Mouse (Mus musculus): ENCODE results near the gene Syngr1. TPM values are rescaled to one million over a fixed set of nuclear protein-coding genes. Genes with fewer than 3 reads are reported as not detected.

The Syngr1 gene
- total RNA-seq, 2 experiments from 2014 or later = 46.1 to 46.4 TPM

GRCm38 (mm10) chr15:80058151-80058550, 33.0 kb upstream of the Syngr1 start:
- H3K4me3 ChIP-seq = no peak overlapping the region
- no peak for TF ChIP-seq CTCF (IDR thresholded peaks at IDR 0.05)
- intact Hi-C loops (cut with DNase I) = no loop called here
- DNase-seq = no peak
- no peak overlapping the region for H3K27ac ChIP-seq

GRCm38 (mm10) chr15:80059606-80060005, 31.5 kb upstream of the Syngr1 start:
- DNase-seq = peak; percentile 5
- Histone ChIP-seq H3K4me3 (no peak overlapping the region), H3K27ac (no peak overlapping the region)
- TF ChIP-seq CTCF (IDR thresholded peaks at IDR 0.05) = no peak
- intact Hi-C loops (cut with DNase I) = no loop called here

GRCm38 (mm10) chr15:80060356-80061070, 30.6 kb upstream of the Syngr1 start:
- no peak for DNase-seq
- TF ChIP-seq CTCF (IDR thresholded peaks at IDR 0.05) = no peak
- no peak overlapping the region for H3K4me3 ChIP-seq
- intact Hi-C loops (cut with DNase I) = no loop called here
- H3K27ac ChIP-seq = no peak overlapping the region

GRCm38 (mm10) chr15:80061071-80061550, 30.0 kb upstream of the Syngr1 start:
- TF ChIP-seq CTCF (IDR thresholded peaks at IDR 0.05) = no peak
- H3K4me3 ChIP-seq = no peak overlapping the region
- intact Hi-C loops (cut with DNase I) = no loop called here
- no peak overlapping the region for H3K27ac ChIP-seq
- DNase-seq = no peak

- H3K4me3 ChIP-seq = no peak overlapping the region
Observed at GRCm38 (mm10) chr15:80062339-80062738, 28.8 kb upstream of the Syngr1 start.

GRCm38 (mm10) chr15:80062821-80063220, 28.3 kb upstream of the Syngr1 start:
- Histone ChIP-seq H3K27ac (peak overlapping the region; percentile 25), H3K4me3 (no peak overlapping the region)
- intact Hi-C loops (cut with DNase I) = no loop called here
- DNase-seq = no peak
- no peak for TF ChIP-seq CTCF (IDR thresholded peaks at IDR 0.05)

More at GRCm38 (mm10) chr15:80062339-80062738, 28.8 kb upstream of the Syngr1 start:
- intact Hi-C loops (cut with DNase I) = no loop called here
- no peak for DNase-seq
- no peak for TF ChIP-seq CTCF (IDR thresholded peaks at IDR 0.05)
- peak overlapping the region; percentile 25; the same call in 1 of the 2 replicates for H3K27ac ChIP-seq

- DNase-seq = no peak
- H3K4me3 ChIP-seq = no peak overlapping the region
- no peak overlapping the region for H3K27ac ChIP-seq
- no peak for TF ChIP-seq CTCF (IDR thresholded peaks at IDR 0.05)
- intact Hi-C loops (cut with DNase I) = no loop called here
Observed at GRCm38 (mm10) chr15:80064965-80065364, 26.2 kb upstream of the Syngr1 start.

GRCm38 (mm10) chr15:80065414-80065813, 25.7 kb upstream of the Syngr1 start:
- peak; percentile 58 for DNase-seq
- Histone ChIP-seq H3K27ac (no peak overlapping the region), H3K4me3 (no peak overlapping the region)
- peak; percentile 69 for TF ChIP-seq CTCF (IDR thresholded peaks at IDR 0.05)
- intact Hi-C loops (cut with DNase I) = no loop called here

GRCm38 (mm10) chr15:80066538-80066937, 24.6 kb upstream of the Syngr1 start:
- intact Hi-C loops (cut with DNase I) = no loop called here
- no peak for DNase-seq
- Histone ChIP-seq H3K27ac (no peak overlapping the region), H3K4me3 (no peak overlapping the region)
- TF ChIP-seq CTCF (IDR thresholded peaks at IDR 0.05) = peak; percentile 65

- DNase-seq = no peak
- no peak for TF ChIP-seq CTCF (IDR thresholded peaks at IDR 0.05)
- intact Hi-C loops (cut with DNase I) = no loop called here
- Histone ChIP-seq H3K27ac (0 out of 2 replicates have a peak overlapping the region, but pooled peaks have one; percentile 32), H3K4me3 (no peak overlapping the region)
Observed at GRCm38 (mm10) chr15:80069171-80069570, 22.0 kb upstream of the Syngr1 start.

GRCm38 (mm10) chr15:80070095-80070644, 21.0 kb upstream of the Syngr1 start:
- H3K4me3 ChIP-seq = no peak overlapping the region
- intact Hi-C loops (cut with DNase I) = no loop called here
- no peak for TF ChIP-seq CTCF (IDR thresholded peaks at IDR 0.05)
- no peak for DNase-seq
- H3K27ac ChIP-seq = peak overlapping the region; percentile 32; the same call in 1 of the 2 replicates

- TF ChIP-seq CTCF (IDR thresholded peaks at IDR 0.05) = no peak
- intact Hi-C loops (cut with DNase I) = no loop called here
- peak; percentile 64 for DNase-seq
- Histone ChIP-seq H3K27ac (peak overlapping the region; percentile 56), H3K4me3 (peak overlapping the region; percentile 12; the same call in 1 of the 2 replicates)
Observed at GRCm38 (mm10) chr15:80071951-80072437, 19.1 kb upstream of the Syngr1 start.

GRCm38 (mm10) chr15:80072579-80073255, 18.4 kb upstream of the Syngr1 start:
- intact Hi-C loops (cut with DNase I) = no loop called here
- TF ChIP-seq CTCF (IDR thresholded peaks at IDR 0.05) = no peak
- Histone ChIP-seq H3K4me3 (no peak overlapping the region; the same call in 1 of the 2 replicates), H3K27ac (peak overlapping the region; percentile 56)
- no peak for DNase-seq

Data from gastrocnemius, adult 2 months (tissue).